Mouse (Mus musculus) heart, postnatal 10 days (tissue): ENCODE data around the gene Wdr20. TPM values are rescaled to one million over a fixed set of nuclear protein-coding genes. Genes with fewer than 3 reads are reported as not detected.
A peak's percentile ranks its signal among the peaks of the same experiment; 100 is the strongest.
"Not testable (repeated sequence)": the region's sequence is repeated elsewhere in the genome, so short reads cannot be mapped to it uniquely, and the experiment has no call there.

ENCODE experiments used
- DNase-seq, 2 experiments: peaks; one replicate each; pipeline ENCODE4 v3.0.0; 2021
- intact Hi-C: fragments of 180-260 bp; cut with DNase I; formaldehyde crosslinking; loops from one replicate; pipeline ENCODE4 v1.15.1; 2025
- total RNA-seq, 2 experiments: library from RNA; stranded (reverse); gene quantifications; 2 replicates each; pipeline ENCODE4 v1.2.3; 2021

Wdr20 gene
- total RNA-seq, 2 experiments from 2014 or later = 29.0 to 34.0 TPM

- intact Hi-C loops = no loop called here
- no peak for DNase-seq
Measured at GRCm38 (mm10) chr12:110707451-110707850, 30.3 kb upstream of the Wdr20 start.

- DNase-seq = no peak
- intact Hi-C loops = no loop called here
Measured at GRCm38 (mm10) chr12:110711270-110711669, 26.5 kb upstream of the Wdr20 start.

- DNase-seq = no peak
- intact Hi-C loops = no loop called here
Measured at GRCm38 (mm10) chr12:110713784-110714183, 24.0 kb upstream of the Wdr20 start.

- no peak for DNase-seq
- intact Hi-C loops = no loop called here
Measured at GRCm38 (mm10) chr12:110714215-110714614, 23.5 kb upstream of the Wdr20 start.

GRCm38 (mm10) chr12:110716004-110716403 lies 21.7 kb upstream of the Wdr20 start:
- intact Hi-C loops = no loop called here
- DNase-seq = no peak

GRCm38 (mm10) chr12:110725051-110725450 lies 12.7 kb upstream of the Wdr20 start:
- no peak for DNase-seq
- intact Hi-C loops = no loop called here

GRCm38 (mm10) chr12:110725489-110725888 lies 12.3 kb upstream of the Wdr20 start:
- intact Hi-C loops = no loop called here
- DNase-seq = no peak

- no peak for DNase-seq
- intact Hi-C loops = no loop called here
Measured at GRCm38 (mm10) chr12:110726428-110726827, 11.3 kb upstream of the Wdr20 start.

GRCm38 (mm10) chr12:110733254-110733653 lies 4.5 kb upstream of the Wdr20 start:
- intact Hi-C loops = not testable (repeated sequence)

GRCm38 (mm10) chr12:110736641-110737040 lies 1.1 kb upstream of the Wdr20 start:
- intact Hi-C loops = loop anchor here (5.0 kb wide), 1 partner anchor 71 kb away; no protein-coding TSS in a partner anchor
- no peak for DNase-seq

More at GRCm38 (mm10) chr12:110733254-110733653, 4.5 kb upstream of the Wdr20 start:
- DNase-seq = not testable (repeated sequence)

- intact Hi-C loops = loop anchor here (2.0 to 5.0 kb wide), 2 partner anchors 69 to 106 kb away; no protein-coding TSS in a partner anchor
- DNase-seq = peak in 1 of 2 experiments; percentile 29
Measured at GRCm38 (mm10) chr12:110738158-110738921, 596 bp downstream of the Wdr20 start.

GRCm38 (mm10) chr12:110750770-110751439 lies 13.2 kb downstream of the Wdr20 start:
- intact Hi-C loops = no loop called here

GRCm38 (mm10) chr12:110752703-110753102 lies 15.0 kb downstream of the Wdr20 start:
- intact Hi-C loops = no loop called here
- DNase-seq = no peak

More at GRCm38 (mm10) chr12:110750770-110751439, 13.2 kb downstream of the Wdr20 start:
- no peak for DNase-seq

- intact Hi-C loops = no loop called here
- DNase-seq = no peak
Measured at GRCm38 (mm10) chr12:110753976-110754375, 16.2 kb downstream of the Wdr20 start.

- peak in 1 of 2 experiments; percentile 35 for DNase-seq
- intact Hi-C loops = no loop called here
Measured at GRCm38 (mm10) chr12:110757161-110757560, 19.4 kb downstream of the Wdr20 start.

- intact Hi-C loops = no loop called here
- DNase-seq = no peak
Measured at GRCm38 (mm10) chr12:110758932-110759331, 21.2 kb downstream of the Wdr20 start.

GRCm38 (mm10) chr12:110762321-110762720 lies 24.6 kb downstream of the Wdr20 start:
- DNase-seq = no peak
- intact Hi-C loops = no loop called here

- intact Hi-C loops = no loop called here
- no peak for DNase-seq
Measured at GRCm38 (mm10) chr12:110764531-110764930, 26.8 kb downstream of the Wdr20 start.

- no peak for DNase-seq
- intact Hi-C loops = no loop called here
Measured at GRCm38 (mm10) chr12:110768562-110768961, 30.8 kb downstream of the Wdr20 start.

GRCm38 (mm10) chr12:110769660-110770297 lies 32.0 kb downstream of the Wdr20 start:
- DNase-seq = no peak
- intact Hi-C loops = no loop called here
